Mouse (Mus musculus) G1E (cell line): ENCODE results near the gene Olfr1438-ps1.

Experiments
- CTCF ChIP-seq: IDR thresholded peaks from 2 replicates; pipeline ENCODE4 v1.5.1; 2012; ENCODE audit warnings: low read depth, low read length, inconsistent platforms, mixed read lengths
- GATA1 ChIP-seq: IDR thresholded peaks from 2 replicates; pipeline ENCODE4 v1.6.1; 2012; ENCODE audit warnings: borderline replicate concordance, low read length, inconsistent platforms, mixed read lengths
- GATA2 ChIP-seq: IDR thresholded peaks from 2 replicates; pipeline ENCODE4 v1.6.1; 2012; ENCODE audit warnings: low read depth, low read length, inconsistent platforms, borderline replicate concordance
- POLR2AphosphoS5 ChIP-seq: IDR thresholded peaks from 2 replicates; pipeline ENCODE4 v1.6.1; 2012; ENCODE audit warnings: low read depth, low read length, inconsistent platforms; ENCODE audit not compliant: insufficient replicate concordance
- TAL1 ChIP-seq: conservative IDR thresholded peaks from 2 replicates; pipeline ENCODE4 v1.6.1; 2012; ENCODE audit warnings: low read depth, low read length, inconsistent platforms, mixed read lengths

DNA sequence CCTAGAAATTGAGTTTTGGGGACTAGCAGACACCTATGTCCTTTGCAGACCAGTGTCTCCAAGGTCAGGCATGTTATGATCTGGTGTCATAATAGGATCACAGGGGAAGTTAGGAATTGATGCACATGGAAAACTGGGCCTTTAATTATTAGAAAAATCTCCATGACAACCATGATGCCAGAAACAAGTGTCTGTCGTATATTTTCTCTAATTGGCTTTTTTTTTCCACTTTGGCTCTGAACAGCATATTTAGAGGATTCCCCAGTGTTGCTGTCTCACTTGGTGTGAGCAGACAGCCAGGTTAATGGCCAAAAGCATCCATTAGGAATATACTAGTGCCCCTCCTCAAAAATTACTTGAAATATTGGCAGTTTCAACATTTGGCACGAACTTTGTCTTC, 56.2 kb downstream of the Olfr1438-ps1 start, which contains the start of gene Olfr1434:
- TF ChIP-seq TAL1, result no peak
- TF ChIP-seq GATA2, result no peak
- no peak for TF ChIP-seq CTCF
- TF ChIP-seq POLR2AphosphoS5, result no peak
- TF ChIP-seq GATA1, result no peak
